Mouse (Mus musculus) A20 (cell line): ENCODE measurements around the gene Atp6ap1l.

Experiments
- DNase-seq: peaks from one replicate; pipeline ENCODE4 v3.0.0-alpha.2; 2011; ENCODE audit warnings: low read depth, low spot score

Atp6ap1l gene

DNA sequence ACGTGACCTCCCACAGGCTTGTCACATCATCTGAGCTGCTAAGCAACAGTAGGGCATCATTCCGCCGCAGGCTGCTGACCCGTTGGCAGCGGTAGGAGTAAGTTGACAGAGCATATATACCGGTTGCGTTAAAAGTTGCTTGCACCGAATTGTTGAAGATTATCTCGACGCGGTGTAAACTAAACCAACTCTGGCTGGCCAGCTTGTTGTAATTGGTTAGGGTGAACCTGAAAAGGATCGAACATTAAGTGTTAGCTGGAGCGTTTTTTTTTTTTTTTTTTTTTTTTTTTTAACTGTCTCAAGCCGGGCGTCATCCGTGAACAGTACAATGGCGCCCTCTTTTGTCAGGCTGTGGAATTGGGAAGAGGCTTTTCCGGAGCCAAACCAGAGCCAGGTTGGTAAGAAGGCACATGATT is 18.6 kb downstream of the Atp6ap1l start:
- DNase-seq: peak; percentile 54

DNA sequence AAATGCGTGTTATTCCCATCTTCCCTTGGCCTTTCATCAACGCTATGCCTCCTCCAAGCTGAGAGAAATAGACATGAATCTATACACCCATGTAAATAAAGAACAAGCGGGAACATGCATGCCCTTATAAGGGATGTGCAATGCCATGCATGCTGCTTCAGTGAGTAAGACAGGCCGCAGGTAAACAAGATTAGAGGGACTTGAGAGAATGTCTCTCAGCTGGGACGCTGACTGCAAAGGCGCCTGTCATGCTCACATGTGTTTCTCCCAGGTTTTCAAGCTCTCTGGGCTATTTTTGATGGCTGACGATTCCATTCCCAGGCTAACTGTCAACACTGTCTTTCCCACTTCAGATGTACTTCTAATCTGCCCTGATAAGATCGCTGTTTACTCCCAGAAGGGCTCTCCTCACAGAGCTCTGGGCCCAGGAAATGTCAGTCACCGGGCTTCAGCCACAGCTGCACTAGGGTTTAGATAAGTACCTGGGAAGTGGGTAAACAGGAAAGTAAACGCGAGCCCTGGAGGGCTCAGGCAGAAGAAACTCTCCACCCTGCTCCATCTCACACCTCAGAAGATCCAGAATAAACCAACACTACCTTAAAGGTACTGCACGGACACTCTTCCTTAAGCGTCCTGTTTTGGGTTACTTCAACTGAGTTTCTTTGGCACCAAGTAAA is 19.2 kb downstream of the Atp6ap1l start:
- DNase-seq: no peak

DNA sequence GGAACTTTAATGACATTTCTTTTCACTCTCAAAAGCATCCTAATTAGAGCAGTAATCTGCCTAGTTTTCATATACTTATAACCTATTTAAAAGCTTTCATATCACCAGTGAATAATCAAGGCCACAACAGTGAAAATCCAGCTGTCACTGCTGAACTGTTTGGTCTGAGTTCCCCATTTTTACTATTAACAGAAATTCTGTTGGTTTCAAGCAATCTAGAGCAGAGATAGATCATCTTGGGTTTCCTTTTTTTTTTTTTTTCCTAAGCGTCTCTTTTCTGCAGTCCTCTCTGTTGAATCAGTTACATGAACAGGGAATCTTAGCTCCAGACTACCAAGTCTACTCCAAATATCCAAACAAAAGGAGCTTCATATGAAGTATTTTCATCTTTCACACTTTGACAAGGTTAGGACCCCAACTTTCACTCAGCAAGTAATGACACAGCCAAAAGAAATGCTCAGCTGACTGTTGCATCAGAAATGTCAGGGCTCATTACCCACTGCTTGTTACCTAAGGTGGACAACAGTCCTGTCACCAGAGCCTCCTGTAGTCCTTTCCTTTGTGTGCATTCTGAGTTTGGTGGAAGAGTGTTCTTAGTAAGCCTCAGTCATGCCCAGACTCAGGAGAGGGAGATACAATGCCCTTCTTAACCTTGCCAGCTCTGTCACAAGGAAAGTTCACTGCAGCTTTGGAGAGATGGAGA is 23.3 kb downstream of the Atp6ap1l start:
- DNase-seq: no peak

DNA sequence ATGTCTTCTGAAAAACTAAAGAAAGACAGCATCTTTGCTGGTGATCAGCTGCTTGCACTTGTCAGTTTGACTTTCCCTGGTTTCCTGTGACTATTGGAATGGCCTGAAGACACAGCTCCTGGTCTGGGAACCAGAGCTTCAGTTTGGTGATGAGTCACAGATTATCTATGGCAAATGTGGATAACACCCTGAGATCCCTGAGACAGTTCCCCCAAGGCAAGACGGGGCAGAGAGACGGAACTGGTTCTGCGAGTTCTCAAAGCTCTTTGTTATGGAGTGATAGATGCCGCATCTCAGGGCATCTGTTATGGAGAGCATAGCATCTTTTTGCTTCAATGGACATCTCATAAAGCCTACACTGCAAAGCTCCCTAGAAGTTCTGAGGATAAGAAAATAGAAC is 33.6 kb downstream of the Atp6ap1l start:
- no peak for DNase-seq

DNA sequence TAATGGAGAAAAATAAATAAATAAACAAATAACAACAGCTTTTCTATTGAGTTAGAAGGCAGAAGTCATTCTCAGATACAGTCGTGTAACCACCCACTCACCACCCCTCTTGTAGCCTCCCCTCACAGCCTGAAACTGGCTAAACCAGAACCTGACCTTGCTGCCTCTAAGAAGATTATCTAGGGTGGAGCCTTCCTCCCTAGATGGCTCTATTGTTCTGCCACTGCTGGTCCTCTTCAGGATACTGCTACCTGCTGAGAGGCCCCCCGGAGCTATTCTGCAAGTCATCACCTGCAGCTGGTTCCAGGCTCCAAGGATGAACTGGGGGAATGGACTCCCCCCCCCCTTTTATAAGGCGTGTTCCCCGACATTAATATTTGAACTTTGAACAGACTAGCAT is 36.0 kb downstream of the Atp6ap1l start:
- no peak for DNase-seq

DNA sequence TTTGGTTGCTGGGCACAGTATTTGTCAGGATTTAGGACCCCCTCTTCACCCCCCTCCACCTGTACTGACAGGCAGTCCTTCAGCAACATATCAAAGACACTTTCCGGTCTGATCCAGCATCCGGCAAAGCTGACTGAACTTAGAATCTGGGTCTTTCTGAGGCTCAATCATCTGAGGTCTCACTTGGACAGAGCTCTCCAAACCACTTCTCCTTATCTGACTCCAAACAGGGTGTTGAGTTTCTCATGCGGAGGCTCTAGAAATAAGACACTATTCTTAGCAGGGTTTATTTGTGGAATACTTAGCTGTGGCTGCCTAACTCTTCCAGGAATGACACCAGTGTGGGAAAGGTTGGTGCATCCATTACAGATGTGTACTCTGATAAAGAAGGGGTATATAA is 43.0 kb downstream of the Atp6ap1l start:
- DNase-seq: no peak

DNA sequence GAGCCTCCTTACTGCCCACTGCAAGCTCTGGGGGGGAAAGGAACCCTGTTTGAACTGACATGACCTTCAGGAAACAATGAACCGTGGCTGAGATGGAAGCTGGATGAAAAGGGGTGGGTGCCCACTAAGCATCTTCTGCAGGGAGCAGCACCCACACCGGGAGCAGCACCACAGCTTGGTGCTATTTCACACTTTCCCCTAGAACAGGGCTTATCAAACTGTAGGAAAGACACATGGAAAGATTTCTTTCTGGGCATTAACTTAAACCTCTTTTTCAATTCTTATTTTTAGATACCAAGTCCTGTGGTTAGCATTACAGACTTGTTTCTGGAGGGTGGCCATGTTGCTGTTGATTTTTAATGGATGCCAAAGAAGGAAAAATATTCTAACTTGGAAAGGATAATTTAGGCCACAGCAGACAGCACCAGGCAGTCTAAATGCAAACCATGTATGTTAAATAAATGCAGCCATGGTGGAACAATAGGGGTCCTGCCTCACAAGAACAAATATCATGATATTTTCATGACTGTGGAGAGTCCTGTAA is 44.2 kb downstream of the Atp6ap1l start:
- no peak for DNase-seq

DNA sequence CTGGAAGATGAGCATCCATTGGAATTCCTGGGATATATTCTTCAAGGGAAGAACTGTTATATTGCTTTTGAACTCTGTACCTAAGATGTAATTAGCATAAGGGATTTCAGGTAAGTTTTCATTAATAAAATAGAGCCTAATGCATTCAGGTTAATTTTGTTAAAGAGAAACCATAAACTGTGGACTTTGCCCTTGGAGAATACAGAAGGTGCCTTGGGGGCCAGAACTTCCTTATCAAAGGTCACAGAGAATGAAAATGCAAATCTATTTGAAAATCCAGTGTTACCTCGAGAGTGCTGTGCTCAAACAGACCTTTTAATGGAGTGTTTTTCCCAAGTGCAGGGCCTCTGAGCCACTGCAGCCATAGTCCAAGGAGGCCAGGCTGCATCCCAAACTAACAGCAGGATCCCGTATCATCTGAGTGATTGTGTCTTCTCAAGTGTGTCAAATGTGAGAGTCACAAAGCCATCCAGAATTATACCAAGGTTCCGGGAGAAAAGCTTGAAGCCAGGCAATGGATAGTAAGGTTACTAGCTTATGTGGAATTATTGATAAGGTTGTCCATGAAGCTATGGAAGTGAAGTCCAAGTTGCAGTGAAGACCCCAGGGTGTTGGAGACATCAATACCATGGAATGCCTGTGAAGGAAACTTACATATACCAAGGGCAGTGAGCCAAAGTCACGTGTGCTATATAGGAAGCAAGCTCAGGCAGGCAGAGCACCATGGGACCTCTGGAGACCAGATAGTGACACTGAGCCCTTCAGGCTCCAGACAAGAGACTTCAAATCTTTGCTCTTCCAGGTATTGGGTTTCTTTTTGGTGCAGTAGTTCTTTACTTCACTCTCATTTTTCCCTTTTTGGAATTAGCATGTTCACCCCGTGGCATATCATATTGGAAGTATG is 52.2 kb downstream of the Atp6ap1l start:
- no peak for DNase-seq

DNA sequence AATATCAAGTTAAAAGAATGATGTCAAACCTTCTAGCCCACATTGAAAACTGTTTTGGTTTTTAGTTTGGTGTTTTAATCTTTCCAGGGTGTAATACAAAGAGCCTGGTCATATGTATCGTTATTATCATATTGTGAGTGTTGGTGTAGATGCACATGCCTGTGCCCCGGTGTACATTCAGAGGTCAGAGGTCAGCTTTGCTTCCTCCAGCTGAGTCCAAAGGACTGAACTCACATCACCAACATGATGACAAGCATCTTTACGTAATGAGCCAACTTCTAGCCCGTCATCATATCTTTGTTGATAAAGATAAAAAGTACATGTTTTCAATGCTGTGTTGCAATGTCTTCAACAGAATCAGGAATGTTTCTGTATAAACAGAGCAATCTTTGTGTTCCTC is 53.4 kb downstream of the Atp6ap1l start:
- DNase-seq: no peak

DNA sequence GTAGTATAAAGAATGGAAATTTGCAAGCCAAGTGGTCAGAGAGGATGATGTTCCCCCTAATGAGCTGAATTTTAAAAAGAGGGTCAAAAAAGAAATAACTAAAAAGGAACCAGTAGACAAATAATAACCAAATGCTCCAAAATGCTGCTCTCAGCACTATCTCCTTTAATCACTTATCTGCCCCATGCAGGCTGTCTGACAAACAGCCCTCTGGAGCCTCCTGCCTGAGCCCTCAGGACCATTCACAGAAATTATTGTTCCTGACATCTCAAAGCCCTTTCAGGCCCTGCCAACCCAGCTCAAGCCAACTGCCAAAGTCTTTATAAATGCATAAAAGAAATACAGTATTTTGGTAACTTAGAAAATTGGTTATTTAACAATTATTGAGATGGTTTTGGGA is 61.0 kb downstream of the Atp6ap1l start:
- no peak for DNase-seq

DNA sequence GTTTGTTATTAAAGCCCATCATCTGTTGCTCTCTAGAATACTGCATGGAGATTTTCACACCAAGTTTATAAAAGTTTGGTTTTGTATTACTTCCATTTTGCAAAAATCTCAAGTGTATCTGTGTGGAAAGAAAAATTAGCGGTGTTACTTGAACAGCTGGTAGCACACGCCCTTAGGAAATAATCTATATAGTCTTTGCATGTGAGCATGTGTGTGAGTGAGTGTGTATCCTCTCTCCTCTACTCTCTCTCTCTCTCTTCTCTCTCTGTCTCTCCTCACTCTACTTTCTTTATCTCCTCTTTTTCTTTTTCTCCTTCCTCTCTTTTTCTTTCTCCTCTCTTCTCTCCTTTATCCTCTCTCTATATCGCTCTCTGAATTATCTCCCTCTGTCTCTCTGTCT is 61.7 kb downstream of the Atp6ap1l start:
- DNase-seq: no peak

DNA sequence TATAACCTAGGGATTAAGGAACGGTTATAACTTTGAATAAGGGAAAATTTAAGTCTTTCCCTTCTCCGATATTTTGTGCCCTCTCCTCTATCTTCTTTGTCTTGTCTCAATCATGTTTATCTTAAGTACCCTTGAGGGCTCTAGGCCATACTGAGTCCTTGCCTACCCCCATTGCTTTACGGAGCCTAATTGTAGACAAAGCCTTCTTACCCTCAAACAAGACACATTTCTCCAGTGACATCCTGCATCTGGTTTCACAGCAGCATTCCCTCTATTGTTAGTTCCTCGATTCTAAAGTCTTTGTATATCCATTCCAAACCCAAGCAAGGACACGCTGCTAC is 64.0 kb downstream of the Atp6ap1l start:
- DNase-seq: no peak

DNA sequence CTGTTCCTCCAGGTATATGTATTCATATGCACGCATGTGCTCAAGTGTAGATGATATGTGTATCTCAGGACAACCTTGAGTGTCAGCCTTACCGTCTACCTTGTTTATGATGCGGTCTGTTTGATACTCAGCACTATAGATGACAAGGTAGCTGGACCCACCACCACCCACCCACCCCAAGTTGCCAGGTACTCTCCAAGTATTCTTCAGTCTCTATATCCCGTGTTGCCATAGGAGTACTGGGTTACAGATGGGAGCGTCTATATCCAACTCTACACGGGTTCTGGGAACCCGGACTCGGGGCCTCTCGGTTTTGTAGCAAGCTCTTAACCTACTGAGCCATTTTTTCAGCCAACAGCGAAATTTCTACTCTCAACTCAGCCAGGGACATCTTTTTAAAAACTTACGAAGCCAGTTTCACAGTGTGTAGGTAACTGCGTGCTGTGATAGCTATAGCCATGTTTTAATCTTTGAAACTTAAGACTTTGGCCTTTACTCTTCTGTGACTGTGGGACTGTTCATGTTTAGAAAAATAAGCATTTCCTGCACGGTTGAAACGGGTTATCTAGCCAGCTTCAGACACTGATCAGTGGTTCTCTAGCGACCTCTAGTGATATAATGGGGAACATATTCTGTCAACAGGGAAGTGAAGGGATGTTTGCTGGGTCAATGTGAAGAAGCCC is 64.5 kb downstream of the Atp6ap1l start:
- peak; percentile 76 for DNase-seq

DNA sequence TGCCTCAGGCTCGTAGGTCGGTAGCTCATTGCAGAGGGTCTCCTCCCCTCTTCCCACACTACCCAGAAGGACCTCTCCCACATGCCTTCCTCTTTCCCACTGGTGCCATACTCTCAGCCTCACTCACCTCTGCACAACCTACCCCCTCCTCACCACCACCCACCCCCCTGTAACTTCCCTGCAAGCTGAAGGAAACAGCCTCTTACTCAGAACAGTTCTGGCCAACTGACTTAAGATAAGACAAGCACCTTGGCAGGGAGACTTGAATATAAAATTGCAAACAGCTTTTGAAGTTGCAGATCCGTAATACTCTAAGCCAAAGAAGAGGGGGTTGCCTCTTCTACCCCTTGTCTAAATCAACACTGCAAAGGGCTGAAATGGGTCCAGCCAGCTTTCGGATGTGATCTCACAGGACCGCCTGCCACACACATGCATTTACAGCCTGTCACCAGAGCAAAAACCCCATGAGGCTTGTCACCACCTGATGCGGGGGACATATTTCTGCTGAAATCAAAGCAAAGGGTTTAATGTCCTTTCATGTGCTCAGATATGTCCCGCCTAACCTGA is 71.4 kb downstream of the Atp6ap1l start:
- DNase-seq: no peak
